Mouse (Mus musculus): Measurements from ENCODE around the gene Krt80.

DNA sequence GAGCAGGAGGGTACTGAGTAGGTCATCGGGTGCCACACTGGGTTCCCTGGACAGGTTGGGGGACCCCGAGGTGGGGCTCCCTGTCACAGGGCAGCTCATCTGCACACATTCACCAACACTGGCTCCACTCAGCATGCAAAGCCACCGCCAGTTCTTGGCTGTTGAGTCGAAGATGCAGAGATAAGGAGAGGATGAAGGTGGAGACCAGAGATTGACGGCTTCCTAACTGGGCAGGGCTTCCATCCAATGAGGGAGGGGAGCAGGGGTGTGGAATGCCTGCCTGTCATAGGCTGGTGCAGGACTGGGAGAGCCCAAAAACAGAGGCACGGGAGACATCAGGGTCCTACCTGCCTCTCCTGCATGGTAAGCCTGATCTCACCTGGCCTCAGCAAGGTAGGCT lies 5.5 kb downstream of the Krt80 start:
- TF ChIP-seq POLR2A (IDR thresholded peaks at IDR 0.05; ENCODE audit: low read depth, low read length) = no peak
- TF ChIP-seq CTCF (conservative IDR thresholded peaks at IDR 0.05; ENCODE audit: insufficient read depth, insufficient read length, low read depth, low read length) = no peak

Data from kidney, adult 2 months (tissue).